Mouse (Mus musculus): Measurements from ENCODE around the gene Rasgef1b.

The Rasgef1b gene

DNA sequence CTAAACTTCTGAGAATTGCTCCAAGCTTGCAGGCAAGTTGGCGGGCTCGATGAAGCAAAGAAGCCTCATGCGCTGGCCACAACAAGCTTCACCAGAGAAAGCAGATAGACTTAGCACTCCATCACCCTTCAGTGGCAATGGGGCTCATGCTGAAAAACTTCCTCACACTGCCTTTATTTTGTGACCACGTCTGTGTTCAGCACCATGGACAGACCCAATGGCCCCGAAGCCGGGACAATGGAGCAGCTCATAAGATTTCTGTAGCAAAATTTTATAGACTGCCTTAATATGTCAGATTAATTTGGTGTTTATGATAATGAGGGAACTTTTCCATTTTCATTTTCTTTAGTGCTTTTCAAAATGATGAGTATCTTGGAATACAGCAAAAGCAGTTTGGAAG lies 21.6 kb downstream of the Rasgef1b start:
- DNase-seq (ENCODE audit: low spot score in 2 of 2) = no peak

DNA sequence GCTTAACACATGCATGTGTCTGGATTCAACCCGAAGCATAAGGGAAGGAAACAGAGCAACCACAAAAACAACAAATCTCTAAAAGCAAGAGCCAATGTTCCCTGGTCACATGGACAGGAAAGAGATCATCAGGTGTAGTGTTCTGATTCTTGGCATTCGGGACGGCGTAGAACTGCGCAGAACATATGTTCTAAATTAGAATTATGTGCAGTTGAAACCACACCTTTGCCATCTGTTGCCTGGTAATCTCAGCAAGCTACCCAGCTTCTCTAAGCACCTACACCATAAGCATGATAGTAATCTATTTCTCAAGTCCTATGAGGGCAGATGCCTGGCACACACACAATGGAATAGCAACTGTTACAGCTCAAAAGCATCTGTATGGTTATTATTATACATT lies 27.1 kb downstream of the Rasgef1b start:
- DNase-seq (ENCODE audit: low spot score in 2 of 2) = no peak

DNA sequence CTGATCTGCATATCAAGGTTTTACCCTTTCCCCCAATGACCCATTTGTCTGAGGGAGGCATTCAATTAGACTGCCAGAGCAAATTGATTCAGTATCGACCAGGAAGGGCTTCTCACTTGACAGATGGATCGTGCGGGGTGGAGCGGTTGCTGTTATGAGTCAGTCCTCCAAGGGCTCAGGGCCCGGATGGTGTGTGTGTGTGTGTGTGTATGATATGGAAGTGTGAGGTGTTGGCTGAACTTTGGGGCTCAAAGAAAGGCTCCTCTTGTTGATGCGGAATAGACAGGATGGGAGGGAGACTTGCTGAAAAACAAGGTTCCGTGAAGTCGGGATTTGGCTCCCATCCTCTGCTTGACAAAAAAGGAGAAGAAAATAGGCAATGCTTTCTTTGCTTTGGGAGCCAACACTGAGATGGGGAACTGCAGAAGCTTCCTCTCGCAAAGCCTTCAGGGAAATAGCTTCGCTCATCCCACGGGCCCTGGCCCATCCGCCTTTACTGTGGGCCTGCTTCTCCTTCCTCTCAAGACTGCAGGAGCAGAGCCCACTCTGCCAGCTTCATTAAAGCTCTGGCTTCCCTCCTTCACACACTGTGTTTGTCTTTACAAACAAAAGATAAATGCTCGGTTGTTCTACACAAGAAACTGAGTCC lies 34.0 kb downstream of the Rasgef1b start:
- peak; percentile 32 to 35 for DNase-seq (ENCODE audit: low spot score in 2 of 2)

DNA sequence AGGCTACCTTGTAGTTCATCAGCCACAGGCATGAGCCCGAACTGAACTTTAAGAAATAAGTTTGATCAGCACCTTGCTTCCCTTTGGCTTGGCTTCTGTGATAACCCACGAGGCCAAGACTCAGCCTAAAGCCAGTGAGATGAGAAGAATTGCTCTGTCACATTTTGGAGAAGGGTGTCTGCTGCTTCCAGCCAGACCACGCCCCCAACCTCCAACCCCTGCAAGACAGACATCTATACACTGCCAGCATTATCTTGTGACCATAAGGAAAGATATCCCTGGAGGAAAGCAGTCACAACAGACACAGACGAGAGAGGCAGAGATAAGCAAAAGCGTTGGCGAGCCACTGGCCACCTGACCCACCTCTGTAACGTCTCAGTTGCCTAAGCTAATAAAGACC lies 39.0 kb downstream of the Rasgef1b start:
- DNase-seq (ENCODE audit: low spot score in 2 of 2) = no peak

DNA sequence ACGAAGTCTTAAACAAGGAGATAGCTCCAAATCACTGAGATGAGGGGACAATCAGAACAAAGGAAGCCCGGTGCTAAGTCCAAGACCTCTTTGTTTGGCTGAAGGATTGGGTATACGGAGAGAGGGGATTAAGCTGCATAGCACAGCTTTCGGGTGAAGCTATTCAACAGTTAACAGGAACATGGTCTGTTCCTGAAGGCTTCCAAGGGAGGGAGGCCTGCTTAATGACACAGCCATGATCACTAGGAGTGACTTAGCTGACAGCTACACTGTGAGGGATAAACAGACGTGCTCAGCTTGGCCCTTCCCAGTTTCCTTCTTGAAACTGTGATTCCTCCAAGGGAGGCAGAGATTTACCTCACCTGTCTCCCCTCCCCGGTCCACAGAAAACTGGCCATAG lies 41.0 kb downstream of the Rasgef1b start:
- no peak for DNase-seq (ENCODE audit: low spot score in 2 of 2)

DNA sequence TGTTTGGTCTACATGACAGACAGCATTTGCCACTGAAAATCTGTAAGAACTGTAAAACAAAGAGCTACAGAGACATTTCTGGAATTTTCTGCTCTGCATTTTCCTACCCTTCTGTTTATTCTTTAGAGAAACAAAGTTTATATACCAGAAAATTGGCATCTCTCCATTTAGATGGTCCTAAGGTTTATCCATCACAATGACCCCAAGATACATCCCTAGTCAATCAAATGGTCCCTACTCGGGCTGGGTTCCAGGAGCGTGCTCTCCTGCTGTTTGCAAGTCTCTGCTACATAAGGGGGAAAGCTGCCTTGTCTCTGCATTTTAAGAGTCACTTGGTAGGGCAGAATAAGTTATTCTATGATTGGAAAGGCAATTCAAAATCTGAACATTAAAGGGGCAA lies 44.8 kb downstream of the Rasgef1b start:
- no peak for DNase-seq (ENCODE audit: low spot score in 2 of 2)

DNA sequence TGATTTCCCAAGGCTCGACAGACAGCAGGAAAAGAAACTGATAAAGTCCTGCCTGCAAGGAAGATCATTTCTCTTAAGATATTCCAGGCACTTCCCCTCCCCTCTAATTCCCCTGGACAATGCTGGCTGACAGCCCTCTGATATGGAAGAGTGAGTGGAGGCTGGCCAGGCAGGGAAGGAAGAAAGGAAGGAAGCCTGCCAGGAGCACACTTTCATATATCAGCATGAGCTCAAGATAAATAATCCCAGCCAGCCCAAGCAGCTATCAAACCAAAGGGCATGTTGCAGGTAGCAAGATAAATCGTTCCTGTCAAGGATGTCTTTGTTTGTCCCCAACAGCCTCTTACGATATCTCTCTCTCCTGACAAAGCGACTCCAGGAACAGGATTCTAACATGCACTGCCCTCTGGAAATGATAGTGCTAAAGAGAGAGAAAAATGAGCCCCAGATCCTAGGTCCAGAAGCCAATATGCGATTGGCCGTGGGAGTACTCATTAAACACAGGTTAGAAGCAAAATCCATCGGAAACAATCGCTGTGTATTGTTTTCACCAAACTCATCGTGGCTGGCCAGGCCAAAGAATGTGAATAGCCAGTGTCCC lies 58.8 kb downstream of the Rasgef1b start:
- no peak for DNase-seq (ENCODE audit: low spot score in 2 of 2)

DNA sequence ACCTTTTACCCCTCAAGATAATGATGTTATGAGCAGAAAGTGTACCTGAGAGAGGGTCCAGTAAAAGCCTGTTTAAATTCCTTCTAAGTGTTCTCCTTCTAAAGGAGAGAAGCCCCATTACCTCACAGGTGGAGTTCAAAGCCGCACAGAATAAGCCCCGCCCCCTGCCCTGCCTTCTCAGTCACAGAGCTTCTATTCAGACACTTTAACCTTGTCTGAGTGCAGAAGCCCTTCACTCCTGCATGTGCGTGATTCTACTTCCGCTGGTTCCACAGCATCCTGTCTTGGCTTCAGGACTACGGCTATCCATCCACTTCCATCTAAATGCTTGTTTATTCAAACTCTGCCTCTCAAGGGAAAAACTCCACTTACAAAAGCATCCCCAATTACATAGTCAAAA lies 72.8 kb downstream of the Rasgef1b start:
- no peak for DNase-seq (ENCODE audit: low spot score in 2 of 2)

DNA sequence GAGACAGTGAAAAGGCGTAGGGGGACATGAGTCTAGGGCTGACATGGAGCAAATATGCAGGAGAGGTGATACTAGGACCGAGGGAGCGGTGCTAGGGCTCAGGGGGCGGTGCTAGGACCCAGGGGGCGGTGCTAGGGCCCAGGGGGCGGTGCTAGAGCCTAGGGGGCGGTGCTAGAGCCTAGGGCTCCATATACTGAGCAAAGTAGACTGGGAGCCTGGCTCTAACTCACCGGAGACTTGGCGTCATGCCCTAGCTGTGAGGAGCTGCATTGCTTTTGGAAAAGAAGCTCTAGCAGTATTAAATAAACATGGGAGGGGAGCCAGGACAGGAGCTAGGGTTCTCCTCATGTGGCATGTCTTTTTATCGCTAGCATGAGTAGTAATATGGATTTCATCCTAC lies 75.9 kb downstream of the Rasgef1b start:
- no peak for DNase-seq (ENCODE audit: low spot score in 2 of 2)

DNA sequence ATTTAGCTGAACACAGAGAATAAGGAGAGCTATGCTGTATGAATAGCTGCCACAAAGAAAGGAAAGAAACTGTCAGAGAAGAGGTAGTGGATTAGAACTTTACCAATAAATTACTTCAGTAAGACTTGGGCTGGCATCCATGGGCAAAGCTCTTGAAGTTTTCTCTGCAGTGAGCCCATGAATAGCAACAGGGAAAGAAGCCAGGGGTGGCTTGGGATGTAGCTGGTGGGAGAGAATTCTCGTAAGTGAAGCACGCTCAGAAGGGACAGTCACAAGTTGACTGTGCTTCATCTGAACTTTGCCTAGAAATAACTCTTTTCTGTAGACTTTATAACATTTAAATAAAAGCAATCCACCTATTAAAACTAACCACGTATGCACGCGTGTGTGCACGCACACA lies 87.5 kb downstream of the Rasgef1b start:
- peak in 1 of 2 experiments; percentile 49 for DNase-seq (ENCODE audit: low spot score in 2 of 2)

DNA sequence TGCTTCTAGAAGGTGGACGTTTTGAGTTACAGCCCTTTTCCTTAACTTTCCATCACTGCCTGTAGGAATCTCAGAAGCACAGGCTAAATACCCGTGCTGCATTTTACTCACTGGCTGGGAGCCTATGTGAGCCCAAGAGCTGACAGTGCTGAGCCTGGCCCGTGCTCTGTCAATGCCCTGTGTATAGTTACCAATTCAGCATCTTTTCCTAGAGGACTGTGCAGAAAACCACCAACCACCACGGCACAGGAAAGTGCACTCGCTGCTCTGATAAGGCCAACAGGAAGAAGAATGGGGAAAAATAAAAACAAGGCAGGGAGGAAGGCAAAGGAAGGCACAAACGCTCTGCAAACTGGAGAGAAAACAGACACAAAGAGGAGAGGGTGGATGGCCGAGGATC lies 92.3 kb downstream of the Rasgef1b start:
- DNase-seq (ENCODE audit: low spot score in 2 of 2) = no peak

DNA sequence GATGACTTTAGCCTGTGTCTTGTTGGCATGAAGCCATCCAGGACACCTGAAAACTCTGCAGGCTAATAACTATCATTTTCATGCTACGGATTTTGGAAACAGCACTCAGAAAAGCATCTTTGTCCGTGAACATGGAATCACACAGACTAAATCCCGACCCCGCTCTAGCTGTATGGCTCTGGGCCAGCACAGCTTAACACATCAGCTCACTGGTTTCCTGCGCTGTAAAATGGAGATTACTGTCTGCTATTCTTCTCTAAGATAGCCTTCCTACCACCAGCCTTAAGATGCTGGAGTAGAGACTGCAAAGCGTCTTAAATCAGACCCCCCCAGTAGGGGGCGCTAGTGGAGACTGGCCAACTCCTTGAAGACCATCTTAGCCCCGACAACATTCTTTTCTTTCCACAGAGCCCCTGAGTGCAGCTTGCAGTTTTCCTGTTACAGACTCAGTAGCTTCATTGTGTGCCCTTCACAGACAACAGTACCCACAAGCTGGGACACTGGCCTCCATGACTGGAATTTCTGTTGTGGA lies 94.8 kb downstream of the Rasgef1b start:
- no peak for DNase-seq (ENCODE audit: low spot score in 2 of 2)

DNA sequence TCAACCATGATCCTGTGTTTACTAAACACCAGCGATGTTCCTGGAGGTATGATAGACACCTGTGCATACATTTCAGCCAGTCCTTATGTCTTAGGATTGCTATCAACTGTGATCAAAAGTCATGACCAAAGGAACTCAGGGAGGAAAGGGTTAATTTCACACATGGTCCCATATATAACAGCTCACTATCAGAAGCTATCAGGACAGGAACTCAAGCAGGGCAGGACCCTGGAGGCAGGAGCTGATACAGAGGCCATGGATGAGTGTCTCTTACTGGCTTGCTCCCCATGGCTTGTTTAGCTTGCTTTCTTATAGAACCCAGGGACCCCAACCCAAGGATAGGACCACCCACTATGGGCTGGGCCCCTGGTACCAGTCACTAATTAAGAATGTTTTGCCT lies 95.3 kb downstream of the Rasgef1b start:
- DNase-seq (ENCODE audit: low spot score in 2 of 2) = no peak

DNA sequence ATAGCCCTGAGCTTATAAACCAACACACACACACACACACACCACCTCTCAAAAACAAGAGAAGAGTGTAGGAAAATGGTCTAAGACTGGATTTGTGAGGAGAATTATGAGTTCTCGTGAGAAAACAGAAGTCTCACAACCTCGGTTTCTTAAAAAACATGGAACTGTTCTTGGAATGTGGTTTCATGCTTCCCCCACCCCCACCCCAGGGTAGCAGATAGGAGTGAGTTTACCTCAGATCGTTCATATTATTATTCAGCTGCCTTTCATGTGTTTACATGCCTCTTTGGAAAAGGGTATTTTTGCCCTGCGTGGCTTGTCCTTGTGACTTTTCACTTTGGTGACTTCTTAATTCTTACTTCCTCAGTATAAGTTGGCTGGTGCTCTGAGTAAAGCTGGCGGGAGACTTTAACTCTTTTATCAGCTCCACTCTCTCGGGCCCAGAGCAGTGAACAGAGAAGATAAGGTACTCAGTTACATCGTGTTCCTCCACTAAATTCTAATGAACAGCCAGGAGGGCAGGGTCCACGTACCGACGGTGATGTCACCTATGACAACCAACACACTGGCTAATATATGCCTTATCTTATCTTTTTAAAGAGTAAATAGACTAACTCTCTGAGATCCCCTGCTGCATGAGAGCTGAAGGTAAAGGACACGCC lies 96.1 kb downstream of the Rasgef1b start:
- DNase-seq (ENCODE audit: low spot score in 2 of 2) = no peak

DNA sequence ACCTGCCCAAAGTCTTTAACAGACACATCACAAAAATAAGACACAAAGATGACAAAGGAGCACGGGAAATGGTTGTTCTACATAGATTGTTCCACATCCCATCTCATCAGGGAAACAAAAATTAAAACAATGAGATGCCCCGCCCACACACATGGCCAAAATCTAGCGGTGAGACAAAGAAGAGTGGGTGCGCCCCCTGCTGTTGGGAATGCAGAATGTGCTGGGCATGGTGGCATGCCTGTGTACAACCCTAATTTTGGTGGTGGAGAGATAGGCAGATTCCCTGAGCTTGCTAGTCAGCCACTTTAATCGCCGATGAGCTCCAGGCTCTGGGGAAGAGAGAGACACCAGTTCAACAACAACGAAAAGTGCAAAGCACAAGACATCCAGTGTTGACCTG lies 98.8 kb downstream of the Rasgef1b start:
- no peak for DNase-seq (ENCODE audit: low spot score in 2 of 2)

DNA sequence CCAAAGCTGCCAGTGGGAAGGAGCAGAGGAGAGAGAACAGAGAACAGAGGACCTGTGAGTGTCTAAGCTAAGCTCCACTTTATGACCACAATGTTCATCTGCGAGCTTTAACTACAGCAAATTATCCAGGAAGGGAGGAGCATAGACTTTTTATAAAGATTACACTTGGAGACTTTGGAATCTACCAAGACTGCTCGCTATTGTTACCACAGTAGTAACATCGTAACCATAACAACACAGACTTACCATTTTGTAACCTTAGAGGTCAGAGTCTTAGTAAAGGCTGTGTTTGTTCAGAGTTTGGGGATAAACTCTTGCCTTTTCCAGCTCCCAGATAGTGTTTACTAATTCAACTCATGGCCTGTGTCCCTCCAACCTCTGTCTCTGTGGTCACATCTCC lies 103.3 kb downstream of the Rasgef1b start:
- DNase-seq (ENCODE audit: low spot score in 2 of 2) = no peak

DNA sequence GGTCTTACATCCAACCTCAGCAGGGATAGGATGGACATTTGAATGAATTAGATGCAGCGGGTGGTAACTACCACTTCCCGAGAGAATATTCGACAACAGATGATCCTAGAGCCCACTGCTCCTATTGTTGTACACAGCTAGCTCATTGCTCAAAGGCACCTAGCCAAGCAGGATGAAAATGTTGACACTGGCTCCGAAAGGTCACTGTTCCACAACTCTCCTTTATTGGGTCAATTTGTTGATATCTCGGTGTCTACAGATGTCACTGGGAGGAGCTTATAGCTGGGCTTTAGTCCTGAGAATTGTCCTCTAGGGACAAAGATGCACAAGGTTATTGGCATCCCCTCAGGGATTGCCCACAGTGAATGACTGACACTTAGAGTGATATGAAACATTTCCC lies 108.1 kb downstream of the Rasgef1b start:
- no peak for DNase-seq (ENCODE audit: low spot score in 2 of 2)

DNA sequence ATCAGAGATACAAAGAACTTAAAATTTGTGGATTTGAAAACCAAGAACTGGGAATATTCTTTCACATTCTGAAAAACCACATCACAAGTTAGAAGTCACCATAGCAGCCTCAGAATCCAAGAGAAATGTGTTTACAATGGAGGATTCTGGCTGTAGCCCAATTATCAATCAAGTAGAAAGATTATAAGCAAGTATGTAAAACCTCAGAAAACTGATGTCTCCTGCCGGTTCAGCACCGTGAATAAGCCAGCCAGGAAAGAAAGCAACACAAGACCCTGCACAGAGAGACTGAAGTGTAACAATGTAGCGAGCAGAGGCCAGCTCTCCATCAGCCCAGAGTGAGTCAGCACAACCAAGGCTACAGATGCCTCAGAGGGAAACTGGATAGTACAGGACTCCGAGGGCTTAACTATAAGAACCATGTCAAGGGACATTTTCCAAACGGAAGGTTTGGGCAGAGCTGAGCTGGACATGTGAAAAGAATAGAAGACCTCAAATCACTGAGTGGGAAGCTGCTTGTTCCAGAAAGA lies 111.5 kb downstream of the Rasgef1b start:
- DNase-seq (ENCODE audit: low spot score in 2 of 2) = no peak

DNA sequence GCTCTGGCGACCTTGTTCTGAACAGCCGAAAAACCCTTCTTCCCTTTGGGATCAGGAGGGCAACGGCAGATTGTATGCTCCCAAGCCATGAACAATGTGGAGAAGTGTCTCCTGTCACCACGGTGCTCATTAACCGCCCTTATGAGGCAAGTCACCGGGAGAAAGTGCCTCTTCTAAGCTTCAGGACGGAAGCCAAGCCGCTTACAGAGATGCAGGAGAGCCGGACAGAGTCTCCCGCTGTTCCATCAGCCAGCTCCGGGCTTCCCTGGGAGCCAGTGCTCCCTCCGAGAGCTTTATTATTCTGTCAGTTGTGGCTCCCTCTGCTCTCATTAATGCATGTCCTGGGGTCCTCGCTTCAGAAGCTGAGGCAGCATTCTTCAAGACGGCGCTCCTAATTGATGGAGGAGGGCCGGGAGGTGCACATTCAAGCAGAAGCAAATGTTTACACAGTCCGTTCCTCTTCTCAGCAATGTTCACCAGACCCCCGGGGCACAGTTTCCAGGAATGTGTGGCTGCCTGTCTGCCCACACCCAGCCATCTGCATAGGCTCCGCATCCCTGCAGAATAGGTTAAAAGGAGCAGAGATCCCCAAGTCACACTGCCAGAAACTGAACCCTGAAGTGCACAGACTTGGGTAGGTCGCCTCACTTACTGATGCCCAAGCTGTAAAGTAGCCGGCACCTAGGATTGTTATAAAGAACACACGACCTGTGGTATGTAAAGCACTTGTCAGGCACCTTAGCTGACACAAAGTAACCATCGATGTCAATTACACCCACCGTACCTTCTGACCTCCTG lies 115.3 kb downstream of the Rasgef1b start:
- no peak for DNase-seq (ENCODE audit: low spot score in 2 of 2)

DNA sequence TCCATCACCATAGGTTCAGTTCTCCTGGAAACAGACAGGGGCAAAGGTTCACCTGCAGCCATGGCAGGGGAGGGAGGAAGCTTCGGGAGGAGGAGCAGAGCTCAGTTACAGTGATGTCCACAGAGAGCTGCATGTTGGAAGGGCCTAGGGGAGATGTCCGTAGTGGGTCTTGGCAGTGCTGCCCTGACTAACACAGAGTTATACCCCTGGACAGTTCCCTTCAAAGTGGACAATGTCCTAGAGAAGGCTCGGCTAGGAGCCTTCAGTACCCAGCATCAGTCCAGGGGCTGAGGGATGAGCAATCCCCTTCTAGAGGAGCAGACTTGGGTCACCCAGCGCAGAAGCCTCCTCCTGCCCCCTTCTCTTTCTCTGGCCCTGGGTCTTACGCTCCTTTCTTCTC lies 121.3 kb downstream of the Rasgef1b start:
- no peak for DNase-seq (ENCODE audit: low spot score in 2 of 2)

DNA sequence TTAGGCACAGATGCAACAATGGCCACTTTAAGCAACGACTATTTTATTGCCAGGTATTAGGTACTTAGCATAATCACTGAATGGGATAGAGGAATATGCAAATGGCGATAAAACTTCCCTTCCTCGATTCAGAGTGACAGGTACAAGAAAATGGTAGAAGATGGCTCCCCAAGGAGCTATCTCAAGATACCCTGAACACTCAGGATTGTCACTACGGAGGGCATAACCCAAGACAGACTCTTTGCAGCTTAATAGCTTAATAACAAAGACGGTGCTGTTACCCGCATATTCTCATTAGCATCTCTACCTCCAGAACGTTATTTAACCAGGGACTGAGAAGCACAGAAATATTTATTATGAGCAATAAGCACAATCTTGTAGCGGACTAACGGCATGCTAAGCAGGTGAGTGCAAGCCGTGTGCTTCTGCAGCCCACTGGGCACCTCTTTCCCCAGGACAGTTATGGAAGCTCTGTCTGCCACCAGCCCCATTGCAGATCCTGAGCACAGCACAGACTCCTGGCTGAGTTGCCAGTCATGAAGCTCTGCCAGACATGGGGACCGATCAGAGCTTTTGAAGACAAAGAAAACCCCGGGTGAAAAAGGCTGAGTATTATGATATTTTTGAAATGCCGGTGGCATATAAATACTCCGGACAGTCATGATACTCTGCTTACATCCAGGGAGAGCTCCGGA lies 122.6 kb downstream of the Rasgef1b start:
- DNase-seq (ENCODE audit: low spot score in 2 of 2) = no peak

All from frontal cortex, postnatal 36 days (tissue).